Mouse (Mus musculus) brain, embryonic 14.5 days (tissue): ENCODE data around the gene Gas6.

Experiments
- CTCF ChIP-seq: fragments of 200-500 bp; IDR thresholded peaks from 2 replicates; pipeline ENCODE4 v1.5.1; 2012; ENCODE audit warnings: inconsistent platforms, mild to moderate bottlenecking, moderate library complexity, borderline replicate concordance; ENCODE audit not compliant: insufficient read depth, insufficient read length; ENCODE audit errors: extremely low read depth
- POLR2A ChIP-seq: fragments of 200-500 bp; IDR thresholded peaks from 2 replicates; pipeline ENCODE4 v1.6.1; 2012; ENCODE audit warnings: mild to moderate bottlenecking, inconsistent platforms, borderline replicate concordance; ENCODE audit not compliant: poor library complexity, insufficient read depth, insufficient read length, severe bottlenecking; ENCODE audit errors: extremely low read depth

DNA sequence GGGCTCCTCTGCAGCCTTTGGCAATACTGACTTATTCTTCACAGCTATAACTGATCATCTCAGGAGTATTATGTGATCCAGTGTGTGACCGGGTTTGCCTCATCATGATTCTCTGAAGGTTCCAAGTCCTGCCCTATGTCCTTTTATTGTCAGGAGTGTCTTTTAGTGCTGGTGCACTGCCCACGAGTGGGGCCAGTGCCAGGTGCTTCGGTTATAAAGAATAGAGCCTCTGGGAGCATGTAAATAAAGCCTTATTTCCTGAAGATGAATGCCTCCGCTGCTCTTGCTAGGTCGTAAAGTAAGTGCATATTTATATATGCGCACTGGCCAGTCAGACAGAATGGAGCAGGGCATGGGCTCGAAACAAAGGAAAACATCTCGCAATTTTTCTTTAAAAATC lies 38.8 kb upstream of the Gas6 start:
- TF ChIP-seq CTCF = no peak
- TF ChIP-seq POLR2A = no peak
